Mouse (Mus musculus) kidney, postnatal 0 days (tissue): Measurements from ENCODE around the gene Sec61a2. TPM values are rescaled to one million over a fixed set of nuclear protein-coding genes. Genes with fewer than 3 reads are reported as not detected.

Source experiments
- ATAC-seq: fragments of 200-750 bp; cut with Nextera tagmentation; replicated peaks from 2 replicates; pipeline ENCODE4 v1.8.0; 2017; ENCODE audit warnings: low read depth, moderate number of reproducible peaks, moderate TSS enrichment, moderate library complexity; ENCODE audit not compliant: low FRiP score
- DNase-seq: peaks from one replicate; pipeline ENCODE4 v3.0.0-alpha.2; 2016; ENCODE audit warnings: low spot score
- H3K27ac ChIP-seq: fragments of 300-500 bp; sonication (generic); 2 replicates; pipeline ENCODE4 v1.5.1; 2014; ENCODE audit warnings: mild to moderate bottlenecking
- H3K27me3 ChIP-seq: fragments of 300-500 bp; sonication (generic); 2 replicates; pipeline ENCODE4 v1.6.1; 2014; ENCODE audit warnings: low read length, mixed read lengths; ENCODE audit not compliant: insufficient read depth
- H3K36me3 ChIP-seq: fragments of 300-500 bp; sonication (generic); 2 replicates; pipeline ENCODE4 v1.6.1; 2014; ENCODE audit warnings: low read length, mixed read lengths; ENCODE audit not compliant: insufficient read depth
- H3K4me1 ChIP-seq: fragments of 300-500 bp; sonication (generic); replicated peaks from 2 replicates; pipeline ENCODE4 v1.6.1; 2014; ENCODE audit warnings: antibody characterized with exemption, low read length, mixed read lengths; ENCODE audit not compliant: insufficient read depth
- H3K4me2 ChIP-seq: fragments of 300-500 bp; sonication (generic); 2 replicates; pipeline ENCODE4 v1.6.1; 2014; ENCODE audit warnings: mild to moderate bottlenecking, low read length, moderate library complexity, mixed read lengths
- H3K4me3 ChIP-seq: fragments of 300-500 bp; sonication (generic); replicated peaks from 2 replicates; pipeline ENCODE4 v1.5.1; 2014; ENCODE audit warnings: low read depth, low read length
- H3K9ac ChIP-seq: fragments of 300-500 bp; sonication (generic); 2 replicates; pipeline ENCODE4 v1.6.1; 2014; ENCODE audit warnings: low read depth, low read length
- H3K9me3 ChIP-seq: fragments of 300-500 bp; sonication (generic); replicated peaks from 2 replicates; pipeline ENCODE4 v1.6.1; 2016; ENCODE audit warnings: low read length, inconsistent platforms, mixed read lengths
- CTCF ChIP-seq: IDR thresholded peaks from 2 replicates; pipeline ENCODE4 v1.5.1; 2016; ENCODE audit warnings: antibody characterized with exemption, low read depth, mild to moderate bottlenecking, moderate library complexity
- WGBS: fragments of 180-500 bp; shearing (Covaris S2); extraction: QIAGEN DNeasy Blood & Tissue Kit; methylation state at CpG from one replicate; pipeline ENCODE4 v1.1.7; 2014; 5-methylcytosine and 5-hydroxymethylcytosine counted together
- polyA plus RNA-seq: library from polyadenylated mRNA; unstranded; fragments of >200 nt; fragmentation: Nextera tagmentation; extraction: Ambion mirVana; gene quantifications from 2 replicates; pipeline ENCODE4 v1.2.1, GENCODE M21; 2015

Gene Sec61a2
- polyA plus RNA-seq, result 36.6 and 43.2 TPM in 2 replicates

DNA sequence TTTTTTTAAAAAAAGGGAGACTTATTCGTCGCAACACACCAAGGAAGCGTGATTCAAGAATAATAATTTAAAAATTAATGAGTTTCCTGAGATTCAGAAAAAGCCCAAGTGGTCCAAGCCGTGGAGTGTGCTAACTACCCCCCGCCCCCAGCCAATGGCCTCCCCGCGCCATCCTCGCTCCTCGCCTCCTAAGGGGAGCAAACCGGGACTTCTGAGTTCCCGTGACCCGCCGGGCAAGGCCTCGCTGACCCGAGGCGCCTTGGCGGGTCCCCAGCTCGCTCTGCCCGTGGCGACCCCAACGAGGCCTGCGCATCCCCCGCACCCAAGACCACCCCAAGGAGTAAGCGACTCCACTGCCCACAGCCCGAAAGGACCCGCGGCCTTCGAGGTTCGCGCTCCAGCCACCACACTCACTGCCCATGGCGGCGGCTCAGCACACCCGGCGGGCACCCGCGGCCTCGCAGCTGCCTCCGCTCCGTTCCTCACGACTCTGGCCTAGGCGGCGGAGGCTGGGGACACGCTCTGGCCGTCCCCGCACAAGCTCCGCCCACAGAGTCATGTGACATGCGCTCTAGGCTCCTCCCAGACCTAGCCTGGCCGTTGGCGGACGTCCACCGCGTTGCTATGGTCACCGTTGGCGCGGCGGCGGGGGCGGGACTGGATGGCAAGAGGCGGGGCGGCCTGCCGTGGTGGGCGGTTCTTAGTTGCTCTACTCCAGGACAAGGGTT lies at the start of gene Sec61a2:
TSS of gene Sec61a2 (minus strand) at position 590 of the 728 bp plus-strand sequence.
- H3K4me1 ChIP-seq, result peaks cover 5% of the 10 kb centered on the region; the same call in 1 of the 2 replicates
- H3K4me3 ChIP-seq, result peak within 1 kb of the TSS; percentile 67
- H3K4me2 ChIP-seq, result peak within 1 kb of the TSS; percentile 76
- H3K9me3 ChIP-seq, result no peaks in the 10 kb centered on the region
- no peak for TF ChIP-seq CTCF
- DNase-seq (peak; percentile 98), ATAC-seq (peak; percentile 98)
- WGBS, result 1% methylated on average over 59 of the region's 62 CpGs
- no peaks in the 10 kb centered on the region for H3K27me3 ChIP-seq
- H3K9ac ChIP-seq, result peak within 1 kb of the TSS; percentile 88
- 0 out of 2 replicates have a peak, but pooled peaks cover 5% of the 10 kb centered on the region for H3K36me3 ChIP-seq
- H3K27ac ChIP-seq, result peak within 1 kb of the TSS; percentile 86

DNA sequence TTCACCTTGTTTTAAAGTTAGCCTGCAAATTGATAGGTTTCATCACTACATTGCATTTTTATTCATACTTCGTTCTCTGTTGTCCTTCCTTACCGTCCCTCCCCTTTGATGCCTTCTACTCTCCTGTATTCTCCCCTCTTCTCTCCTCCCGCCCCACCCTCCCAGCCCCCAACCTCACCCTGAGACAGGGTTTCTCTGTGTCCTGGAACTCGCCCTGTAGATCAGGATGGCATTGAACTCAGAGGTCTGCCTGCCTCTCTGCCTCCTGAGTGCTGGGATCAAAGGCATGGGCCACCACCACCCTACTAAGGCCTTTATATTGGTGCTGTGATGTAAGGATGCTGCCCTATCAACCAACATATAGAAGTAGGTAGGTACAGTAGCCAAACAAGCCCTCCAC lies 47.8 kb upstream of the Sec61a2 start:
- no peak overlapping the region for H3K27ac ChIP-seq
- H3K27me3 ChIP-seq, result no peaks in the 10 kb centered on the region
- H3K9me3 ChIP-seq, result no peaks in the 10 kb centered on the region
- whole genome bisulfite sequencing, result 48% methylated on average over 4 of the region's 4 CpGs
- ATAC-seq, result no peak
- TF ChIP-seq CTCF, result no peak
- H3K4me3 ChIP-seq, result peak overlapping the region; percentile 62
- H3K4me2 ChIP-seq, result peak overlapping the region; percentile 86
- H3K4me1 ChIP-seq, result no peaks in the 10 kb centered on the region
- H3K36me3 ChIP-seq, result no peaks in the 10 kb centered on the region
- peak overlapping the region; percentile 69; the same call in 1 of the 2 replicates for H3K9ac ChIP-seq
- no peak for DNase-seq

DNA sequence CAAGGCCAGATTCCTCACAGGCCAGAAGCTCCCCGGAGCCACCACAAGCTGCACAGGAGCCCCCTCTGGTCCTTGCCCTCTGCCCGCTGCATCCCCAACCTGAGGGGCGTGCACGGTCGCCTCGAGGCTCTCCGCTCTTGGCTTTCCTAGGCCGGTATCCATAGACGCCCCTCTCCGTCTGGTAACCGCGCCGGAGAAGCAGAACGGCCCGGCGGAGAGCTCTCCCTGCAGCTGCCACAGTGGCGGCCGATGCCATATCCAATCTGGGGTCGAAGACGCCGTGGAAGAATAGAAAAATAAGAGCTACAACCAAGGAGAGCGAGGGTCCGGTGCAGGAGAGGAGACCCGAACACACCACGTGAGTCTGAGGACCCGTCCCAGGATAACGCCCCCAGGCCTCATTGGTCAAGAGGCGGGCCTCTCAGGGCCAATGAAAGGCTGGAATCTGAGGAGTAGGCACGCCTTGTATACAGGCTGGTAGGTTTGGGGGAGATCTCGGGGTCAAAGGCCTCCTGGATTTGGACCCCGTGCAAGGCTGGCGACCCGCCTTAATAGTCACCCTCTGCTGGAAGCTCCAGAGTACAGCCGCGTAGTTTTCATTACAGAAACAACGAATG lies 47.3 kb upstream of the Sec61a2 start, which contains the start of gene Dhtkd1:
TSS of gene Dhtkd1 (minus strand) at position 377 of the 617 bp plus-strand sequence.
- ATAC-seq (peak; percentile 92), DNase-seq (peak; percentile 77)

DNA sequence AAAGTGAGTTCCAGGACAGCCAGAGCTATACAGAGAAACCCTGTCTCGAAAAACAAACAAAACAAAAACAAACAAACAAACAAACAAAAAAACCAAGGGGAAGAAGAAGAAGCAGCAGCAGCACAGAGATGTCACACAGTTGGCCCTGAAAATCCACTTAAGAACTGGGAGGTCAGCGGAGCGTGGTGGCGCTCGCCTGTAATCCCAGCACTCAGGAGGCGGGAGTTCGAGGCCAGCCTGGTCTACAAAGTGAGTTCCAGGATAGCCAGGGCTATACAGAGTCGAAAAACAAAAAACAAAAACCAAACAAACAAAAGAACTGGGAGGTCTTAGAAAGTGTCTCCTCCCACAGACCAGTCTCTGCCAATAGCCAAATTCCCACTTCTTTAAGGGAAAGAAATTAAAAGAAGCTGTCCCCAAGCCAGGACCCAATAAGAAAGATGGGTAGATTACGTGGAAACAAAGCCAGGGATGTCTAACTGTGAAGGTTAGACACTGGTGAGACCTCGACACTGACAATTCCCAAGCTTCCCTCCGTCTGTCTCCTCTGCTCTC lies 46.7 kb upstream of the Sec61a2 start:
- Histone ChIP-seq H3K4me3 (peak overlapping the region; percentile 62), H3K9ac (peak overlapping the region; percentile 69), H3K27ac (no peak overlapping the region), H3K27me3 (no peaks in the 10 kb centered on the region), H3K4me2 (peak overlapping the region; percentile 86), H3K9me3 (no peaks in the 10 kb centered on the region), H3K36me3 (no peaks in the 10 kb centered on the region), H3K4me1 (no peaks in the 10 kb centered on the region)
- DNase-seq, result no peak
- ATAC-seq, result no peak; the same call in 1 of the 2 replicates
- no peak for TF ChIP-seq CTCF
- 60% methylated on average over 11 of the region's 11 CpGs for WGBS

More for the DNA sequence above, 47.3 kb upstream of the Sec61a2 start, which contains the start of gene Dhtkd1:
- H3K27me3 ChIP-seq, result no peaks in the 10 kb centered on the region
- peak within 1 kb of the TSS; percentile 69 for H3K9ac ChIP-seq
- H3K4me3 ChIP-seq, result peak within 1 kb of the TSS; percentile 62
- peak; percentile 39; the same call in 1 of the 2 replicates for TF ChIP-seq CTCF
- no peaks in the 10 kb centered on the region for H3K4me1 ChIP-seq
- H3K4me2 ChIP-seq, result peak within 1 kb of the TSS; percentile 86
- H3K9me3 ChIP-seq, result no peaks in the 10 kb centered on the region
- H3K36me3 ChIP-seq, result no peaks in the 10 kb centered on the region
- H3K27ac ChIP-seq, result no peak within 1 kb of the TSS
- WGBS, result under 1% methylated on average over 36 of the region's 36 CpGs

DNA sequence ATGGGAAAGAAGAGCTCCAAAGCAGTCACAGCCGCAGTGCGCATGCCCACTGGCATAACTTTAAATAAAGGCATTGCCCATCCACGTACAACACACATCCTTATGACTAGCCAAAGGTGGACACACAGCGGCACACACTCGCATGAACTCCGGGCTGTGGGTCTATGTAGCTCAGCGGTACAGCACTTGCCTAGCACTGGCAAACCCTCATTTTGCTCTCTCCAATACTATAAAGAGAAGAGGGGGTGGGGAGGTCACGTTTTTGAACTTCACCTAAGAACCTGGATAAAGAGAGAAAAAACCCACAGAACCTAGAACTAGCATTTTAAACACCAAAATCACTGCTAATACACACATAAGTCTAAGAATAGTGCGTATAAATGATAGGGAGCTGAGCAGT lies 45.7 kb upstream of the Sec61a2 start:
- H3K9ac ChIP-seq, result no peak overlapping the region
- no peak overlapping the region for H3K4me3 ChIP-seq
- H3K4me1 ChIP-seq, result no peaks in the 10 kb centered on the region
- no peaks in the 10 kb centered on the region for H3K9me3 ChIP-seq
- 95% methylated on average over 9 of the region's 9 CpGs for WGBS
- DNase-seq, result no peak
- no peak for TF ChIP-seq CTCF
- no peaks in the 10 kb centered on the region for H3K36me3 ChIP-seq
- no peak overlapping the region for H3K4me2 ChIP-seq
- no peak for ATAC-seq
- H3K27me3 ChIP-seq, result no peaks in the 10 kb centered on the region
- H3K27ac ChIP-seq, result no peak overlapping the region

DNA sequence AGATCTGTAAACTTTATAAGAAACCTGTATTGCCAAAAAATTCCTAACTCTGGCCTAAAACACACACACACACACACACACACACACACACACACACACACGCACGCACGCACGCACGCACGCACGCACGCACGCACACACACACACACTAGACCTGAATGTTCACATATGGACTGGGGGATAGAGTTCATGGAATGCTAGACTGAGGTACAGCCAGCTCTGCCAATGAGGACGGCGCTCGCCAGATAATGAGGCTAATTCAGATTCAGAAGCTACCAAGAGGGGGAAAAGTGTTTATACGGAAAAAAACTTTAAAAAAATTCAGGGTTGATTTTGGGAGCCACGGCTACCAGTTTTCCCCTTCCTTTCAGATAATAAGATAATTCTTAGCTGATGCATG lies 44.7 kb upstream of the Sec61a2 start:
- 91% methylated on average over 14 of the region's 14 CpGs for WGBS

More for the DNA sequence above, 44.7 kb upstream of the Sec61a2 start:
- H3K4me1 ChIP-seq, result no peaks in the 10 kb centered on the region
- DNase-seq, result no peak
- no peak for TF ChIP-seq CTCF
- ATAC-seq, result no peak
- H3K9me3 ChIP-seq, result no peaks in the 10 kb centered on the region
- no peak overlapping the region for H3K4me3 ChIP-seq
- no peak overlapping the region for H3K27ac ChIP-seq
- no peaks in the 10 kb centered on the region for H3K27me3 ChIP-seq
- H3K9ac ChIP-seq, result no peak overlapping the region
- no peak overlapping the region for H3K4me2 ChIP-seq
- H3K36me3 ChIP-seq, result no peaks in the 10 kb centered on the region
